Mouse (Mus musculus): Measurements from ENCODE around the gene Col27a1. TPM values are rescaled to one million over a fixed set of nuclear protein-coding genes. Genes with fewer than 3 reads are reported as not detected.
A peak's percentile ranks its signal among the peaks of the same experiment; 100 is the strongest.

Col27a1 gene
- polyA plus RNA-seq, 1 experiment, result not detected

- Histone ChIP-seq H3K4me1 (ENCODE audit: control insufficient read depth, insufficient read depth, low read length) (no peaks in the 10 kb centered on the region), H3K27ac (ENCODE audit: insufficient read depth, low read depth, low read length) (no peak overlapping the region), H3K4me3 (ENCODE audit: insufficient read depth, low read length) (no peak overlapping the region)
- no peak for TF ChIP-seq CTCF (IDR thresholded peaks at IDR 0.05; ENCODE audit: low read depth, low read length)
- TF ChIP-seq POLR2A (IDR thresholded peaks at IDR 0.05; ENCODE audit: borderline replicate concordance, low read depth, low read length), result no peak
Measured at GRCm38 (mm10) chr4:63291658-63292057, 77.9 kb downstream of the Col27a1 start.

GRCm38 (mm10) chr4:63295641-63296040 is 81.8 kb downstream of the Col27a1 start:
- TF ChIP-seq POLR2A (IDR thresholded peaks at IDR 0.05; ENCODE audit: borderline replicate concordance, low read depth, low read length) (no peak), CTCF (IDR thresholded peaks at IDR 0.05; ENCODE audit: low read depth, low read length) (no peak)
- Histone ChIP-seq H3K4me1 (ENCODE audit: control insufficient read depth, insufficient read depth, low read length) (no peaks in the 10 kb centered on the region), H3K4me3 (ENCODE audit: insufficient read depth, low read length) (no peak overlapping the region), H3K27ac (ENCODE audit: insufficient read depth, low read depth, low read length) (no peak overlapping the region)

- Histone ChIP-seq H3K4me3 (ENCODE audit: insufficient read depth, low read length) (no peak overlapping the region), H3K27ac (ENCODE audit: insufficient read depth, low read depth, low read length) (no peak overlapping the region), H3K4me1 (ENCODE audit: control insufficient read depth, insufficient read depth, low read length) (no peaks in the 10 kb centered on the region)
- TF ChIP-seq CTCF (IDR thresholded peaks at IDR 0.05; ENCODE audit: low read depth, low read length) (no peak), POLR2A (IDR thresholded peaks at IDR 0.05; ENCODE audit: borderline replicate concordance, low read depth, low read length) (no peak)
Measured at GRCm38 (mm10) chr4:63296263-63296662, 82.5 kb downstream of the Col27a1 start.

- H3K4me3 ChIP-seq (ENCODE audit: insufficient read depth, low read length), result no peak overlapping the region
Measured at GRCm38 (mm10) chr4:63296876-63297275, 83.1 kb downstream of the Col27a1 start.

GRCm38 (mm10) chr4:63298191-63298590 is 84.4 kb downstream of the Col27a1 start:
- Histone ChIP-seq H3K4me3 (ENCODE audit: insufficient read depth, low read length) (no peak overlapping the region), H3K4me1 (ENCODE audit: control insufficient read depth, insufficient read depth, low read length) (no peaks in the 10 kb centered on the region), H3K27ac (ENCODE audit: insufficient read depth, low read depth, low read length) (no peak overlapping the region)
- no peak for TF ChIP-seq CTCF (IDR thresholded peaks at IDR 0.05; ENCODE audit: low read depth, low read length)
- TF ChIP-seq POLR2A (IDR thresholded peaks at IDR 0.05; ENCODE audit: borderline replicate concordance, low read depth, low read length), result no peak

More at GRCm38 (mm10) chr4:63296876-63297275, 83.1 kb downstream of the Col27a1 start:
- TF ChIP-seq POLR2A (IDR thresholded peaks at IDR 0.05; ENCODE audit: borderline replicate concordance, low read depth, low read length) (no peak), CTCF (IDR thresholded peaks at IDR 0.05; ENCODE audit: low read depth, low read length) (no peak)
- Histone ChIP-seq H3K27ac (ENCODE audit: insufficient read depth, low read depth, low read length) (no peak overlapping the region), H3K4me1 (ENCODE audit: control insufficient read depth, insufficient read depth, low read length) (no peaks in the 10 kb centered on the region)

- TF ChIP-seq POLR2A (IDR thresholded peaks at IDR 0.05; ENCODE audit: borderline replicate concordance, low read depth, low read length) (no peak), CTCF (IDR thresholded peaks at IDR 0.05; ENCODE audit: low read depth, low read length) (no peak)
- H3K4me1 ChIP-seq (ENCODE audit: control insufficient read depth, insufficient read depth, low read length), result no peaks in the 10 kb centered on the region
- no peak overlapping the region for H3K27ac ChIP-seq (ENCODE audit: insufficient read depth, low read depth, low read length)
- H3K4me3 ChIP-seq (ENCODE audit: insufficient read depth, low read length), result no peak overlapping the region
Measured at GRCm38 (mm10) chr4:63302641-63303040, 88.8 kb downstream of the Col27a1 start.

GRCm38 (mm10) chr4:63307175-63308062 is 93.6 kb downstream of the Col27a1 start:
- H3K27ac ChIP-seq (ENCODE audit: insufficient read depth, low read depth, low read length), result no peak overlapping the region
- H3K4me1 ChIP-seq (ENCODE audit: control insufficient read depth, insufficient read depth, low read length), result no peaks in the 10 kb centered on the region; the same call in 1 of the 2 replicates
- TF ChIP-seq CTCF (IDR thresholded peaks at IDR 0.05; ENCODE audit: low read depth, low read length) (peak; percentile 77), POLR2A (IDR thresholded peaks at IDR 0.05; ENCODE audit: borderline replicate concordance, low read depth, low read length) (no peak)
- no peak overlapping the region for H3K4me3 ChIP-seq (ENCODE audit: insufficient read depth, low read length)

- H3K4me1 ChIP-seq (ENCODE audit: control insufficient read depth, insufficient read depth, low read length), result no peaks in the 10 kb centered on the region; the same call in 1 of the 2 replicates
- no peak for TF ChIP-seq POLR2A (IDR thresholded peaks at IDR 0.05; ENCODE audit: borderline replicate concordance, low read depth, low read length)
- TF ChIP-seq CTCF (IDR thresholded peaks at IDR 0.05; ENCODE audit: low read depth, low read length), result no peak
- no peak overlapping the region for H3K27ac ChIP-seq (ENCODE audit: insufficient read depth, low read depth, low read length)
- no peak overlapping the region for H3K4me3 ChIP-seq (ENCODE audit: insufficient read depth, low read length)
Measured at GRCm38 (mm10) chr4:63308316-63308715, 94.5 kb downstream of the Col27a1 start.

- H3K4me3 ChIP-seq (ENCODE audit: insufficient read depth, low read length), result no peak overlapping the region
- no peaks in the 10 kb centered on the region; the same call in 1 of the 2 replicates for H3K4me1 ChIP-seq (ENCODE audit: control insufficient read depth, insufficient read depth, low read length)
- H3K27ac ChIP-seq (ENCODE audit: insufficient read depth, low read depth, low read length), result no peak overlapping the region
- TF ChIP-seq CTCF (IDR thresholded peaks at IDR 0.05; ENCODE audit: low read depth, low read length) (no peak), POLR2A (IDR thresholded peaks at IDR 0.05; ENCODE audit: borderline replicate concordance, low read depth, low read length) (no peak)
Measured at GRCm38 (mm10) chr4:63310247-63310855, 96.5 kb downstream of the Col27a1 start.

- H3K4me3 ChIP-seq (ENCODE audit: insufficient read depth, low read length), result no peak overlapping the region
- TF ChIP-seq CTCF (IDR thresholded peaks at IDR 0.05; ENCODE audit: low read depth, low read length) (no peak), POLR2A (IDR thresholded peaks at IDR 0.05; ENCODE audit: borderline replicate concordance, low read depth, low read length) (no peak)
- H3K27ac ChIP-seq (ENCODE audit: insufficient read depth, low read depth, low read length), result no peak overlapping the region
- peaks cover 9% of the 10 kb centered on the region for H3K4me1 ChIP-seq (ENCODE audit: control insufficient read depth, insufficient read depth, low read length)
Measured at GRCm38 (mm10) chr4:63311426-63311825, 97.6 kb downstream of the Col27a1 start.
